Mouse (Mus musculus): ENCODE measurements at regions not wholly inside any gene's neighbourhood (a gene's known extent, or its start where the extent isn't known, plus 50 kb on each side); places are given as distances from the start of the nearest gene placed in this dataset.
A peak's percentile ranks its signal among the peaks of the same experiment; 100 is the strongest.

GRCm38 (mm10) chr12:85527011-85527410 lies 53.3 kb downstream of the Fos start:
- Histone ChIP-seq H3K36me3 (ENCODE audit: control insufficient read depth, insufficient read depth, low read length) (no peaks in the 10 kb centered on the region), H3K4me1 (ENCODE audit: control insufficient read depth, insufficient read depth, low read length) (0 out of 2 replicates have a peak, but pooled peaks cover 1% of the 10 kb centered on the region), H3K9ac (replicated peaks; ENCODE audit: low read depth, low read length) (no peak overlapping the region), H3K9me3 (ENCODE audit: control insufficient read depth, low read depth, low read length) (no peaks in the 10 kb centered on the region), H3K4me2 (replicated peaks; ENCODE audit: low read depth, low read length) (no peak overlapping the region), H3K27me3 (ENCODE audit: control insufficient read depth, insufficient read depth, low read length) (no peaks in the 10 kb centered on the region), H3K27ac (ENCODE audit: low read length) (no peak overlapping the region), H3K4me3 (ENCODE audit: low read depth, low read length) (no peak overlapping the region)
- ATAC-seq (ENCODE audit: insufficient number of reproducible peaks, insufficient read depth, low FRiP score, low read depth): no peak
- WGBS: 83% methylated on average over 9 of the region's 9 CpGs

GRCm38 (mm10) chr12:85531638-85532037 lies 57.9 kb downstream of the Fos start:
- 80% methylated on average over 1 of the region's 1 CpGs for WGBS
- H3K36me3 ChIP-seq (ENCODE audit: control insufficient read depth, insufficient read depth, low read length): no peaks in the 10 kb centered on the region
- no peak overlapping the region for H3K27ac ChIP-seq (ENCODE audit: low read length)
- H3K27me3 ChIP-seq (ENCODE audit: control insufficient read depth, insufficient read depth, low read length): no peaks in the 10 kb centered on the region
- no peak for ATAC-seq (ENCODE audit: insufficient number of reproducible peaks, insufficient read depth, low FRiP score, low read depth)
- no peak overlapping the region for H3K4me2 ChIP-seq (replicated peaks; ENCODE audit: low read depth, low read length)
- no peaks in the 10 kb centered on the region for H3K9me3 ChIP-seq (ENCODE audit: control insufficient read depth, low read depth, low read length)
- peaks cover 8% of the 10 kb centered on the region; the same call in 1 of the 2 replicates for H3K4me1 ChIP-seq (ENCODE audit: control insufficient read depth, insufficient read depth, low read length)
- H3K9ac ChIP-seq (replicated peaks; ENCODE audit: low read depth, low read length): no peak overlapping the region
- no peak overlapping the region for H3K4me3 ChIP-seq (ENCODE audit: low read depth, low read length)

GRCm38 (mm10) chr12:85532221-85532612 lies 58.5 kb downstream of the Fos start:
- Histone ChIP-seq H3K4me1 (ENCODE audit: control insufficient read depth, insufficient read depth, low read length) (peaks cover 8% of the 10 kb centered on the region; the same call in 1 of the 2 replicates), H3K27me3 (ENCODE audit: control insufficient read depth, insufficient read depth, low read length) (no peaks in the 10 kb centered on the region), H3K9me3 (ENCODE audit: control insufficient read depth, low read depth, low read length) (no peaks in the 10 kb centered on the region), H3K4me3 (ENCODE audit: low read depth, low read length) (no peak overlapping the region), H3K36me3 (ENCODE audit: control insufficient read depth, insufficient read depth, low read length) (no peaks in the 10 kb centered on the region), H3K4me2 (replicated peaks; ENCODE audit: low read depth, low read length) (no peak overlapping the region), H3K9ac (replicated peaks; ENCODE audit: low read depth, low read length) (no peak overlapping the region), H3K27ac (ENCODE audit: low read length) (no peak overlapping the region)
- WGBS: 70% methylated on average over 3 of the region's 3 CpGs
- ATAC-seq (ENCODE audit: insufficient number of reproducible peaks, insufficient read depth, low FRiP score, low read depth): no peak

GRCm38 (mm10) chr12:85532613-85533460 lies 59.1 kb downstream of the Fos start:
- H3K9ac ChIP-seq (replicated peaks; ENCODE audit: low read depth, low read length): no peak overlapping the region
- H3K27ac ChIP-seq (ENCODE audit: low read length): no peak overlapping the region
- H3K27me3 ChIP-seq (ENCODE audit: control insufficient read depth, insufficient read depth, low read length): no peaks in the 10 kb centered on the region
- no peak overlapping the region for H3K4me3 ChIP-seq (ENCODE audit: low read depth, low read length)
- ATAC-seq (ENCODE audit: insufficient number of reproducible peaks, insufficient read depth, low FRiP score, low read depth): no peak
- no peaks in the 10 kb centered on the region for H3K9me3 ChIP-seq (ENCODE audit: control insufficient read depth, low read depth, low read length)
- no peak overlapping the region for H3K4me2 ChIP-seq (replicated peaks; ENCODE audit: low read depth, low read length)
- peaks cover 8% of the 10 kb centered on the region; the same call in 1 of the 2 replicates for H3K4me1 ChIP-seq (ENCODE audit: control insufficient read depth, insufficient read depth, low read length)
- H3K36me3 ChIP-seq (ENCODE audit: control insufficient read depth, insufficient read depth, low read length): no peaks in the 10 kb centered on the region
- 55% methylated on average over 14 of the region's 14 CpGs for WGBS

- no peaks in the 10 kb centered on the region for H3K36me3 ChIP-seq (ENCODE audit: control insufficient read depth, insufficient read depth, low read length)
- 84% methylated on average over 3 of the region's 3 CpGs for WGBS
- no peaks in the 10 kb centered on the region for H3K27me3 ChIP-seq (ENCODE audit: control insufficient read depth, insufficient read depth, low read length)
- no peak overlapping the region for H3K4me2 ChIP-seq (replicated peaks; ENCODE audit: low read depth, low read length)
- H3K4me3 ChIP-seq (ENCODE audit: low read depth, low read length): no peak overlapping the region
- no peaks in the 10 kb centered on the region for H3K9me3 ChIP-seq (ENCODE audit: control insufficient read depth, low read depth, low read length)
- H3K27ac ChIP-seq (ENCODE audit: low read length): no peak overlapping the region
- peaks cover 8% of the 10 kb centered on the region; the same call in 1 of the 2 replicates for H3K4me1 ChIP-seq (ENCODE audit: control insufficient read depth, insufficient read depth, low read length)
- no peak for ATAC-seq (ENCODE audit: insufficient number of reproducible peaks, insufficient read depth, low FRiP score, low read depth)
- no peak overlapping the region for H3K9ac ChIP-seq (replicated peaks; ENCODE audit: low read depth, low read length)
Observed at GRCm38 (mm10) chr12:85533603-85534002, 59.9 kb downstream of the Fos start.

GRCm38 (mm10) chr12:85539423-85539822 lies 59.4 kb upstream of the Jdp2 start:
- Histone ChIP-seq H3K4me1 (ENCODE audit: control insufficient read depth, insufficient read depth, low read length) (peaks cover 7% of the 10 kb centered on the region), H3K4me3 (ENCODE audit: low read depth, low read length) (no peak overlapping the region), H3K4me2 (replicated peaks; ENCODE audit: low read depth, low read length) (no peak overlapping the region), H3K36me3 (ENCODE audit: control insufficient read depth, insufficient read depth, low read length) (no peaks in the 10 kb centered on the region), H3K27me3 (ENCODE audit: control insufficient read depth, insufficient read depth, low read length) (no peaks in the 10 kb centered on the region), H3K9ac (replicated peaks; ENCODE audit: low read depth, low read length) (no peak overlapping the region), H3K27ac (ENCODE audit: low read length) (no peak overlapping the region), H3K9me3 (ENCODE audit: control insufficient read depth, low read depth, low read length) (no peaks in the 10 kb centered on the region)
- ATAC-seq (ENCODE audit: insufficient number of reproducible peaks, insufficient read depth, low FRiP score, low read depth): no peak
- WGBS: 26% methylated on average over 7 of the region's 7 CpGs

GRCm38 (mm10) chr12:85541153-85541552 lies 57.7 kb upstream of the Jdp2 start:
- no peak overlapping the region for H3K27ac ChIP-seq (ENCODE audit: low read length)
- WGBS: 16% methylated on average over 3 of the region's 3 CpGs
- no peak overlapping the region for H3K9ac ChIP-seq (replicated peaks; ENCODE audit: low read depth, low read length)
- H3K4me2 ChIP-seq (replicated peaks; ENCODE audit: low read depth, low read length): no peak overlapping the region
- H3K27me3 ChIP-seq (ENCODE audit: control insufficient read depth, insufficient read depth, low read length): no peaks in the 10 kb centered on the region
- ATAC-seq (ENCODE audit: insufficient number of reproducible peaks, insufficient read depth, low FRiP score, low read depth): peak; percentile 79
- no peaks in the 10 kb centered on the region for H3K36me3 ChIP-seq (ENCODE audit: control insufficient read depth, insufficient read depth, low read length)
- no peak overlapping the region for H3K4me3 ChIP-seq (ENCODE audit: low read depth, low read length)
- peaks cover 7% of the 10 kb centered on the region for H3K4me1 ChIP-seq (ENCODE audit: control insufficient read depth, insufficient read depth, low read length)
- H3K9me3 ChIP-seq (ENCODE audit: control insufficient read depth, low read depth, low read length): no peaks in the 10 kb centered on the region

GRCm38 (mm10) chr12:85542881-85543280 lies 55.9 kb upstream of the Jdp2 start:
- Histone ChIP-seq H3K4me3 (ENCODE audit: low read depth, low read length) (no peak overlapping the region), H3K27ac (ENCODE audit: low read length) (no peak overlapping the region), H3K36me3 (ENCODE audit: control insufficient read depth, insufficient read depth, low read length) (no peaks in the 10 kb centered on the region), H3K4me2 (replicated peaks; ENCODE audit: low read depth, low read length) (no peak overlapping the region), H3K27me3 (ENCODE audit: control insufficient read depth, insufficient read depth, low read length) (no peaks in the 10 kb centered on the region), H3K9me3 (ENCODE audit: control insufficient read depth, low read depth, low read length) (no peaks in the 10 kb centered on the region), H3K9ac (replicated peaks; ENCODE audit: low read depth, low read length) (no peak overlapping the region), H3K4me1 (ENCODE audit: control insufficient read depth, insufficient read depth, low read length) (peaks cover 7% of the 10 kb centered on the region)
- ATAC-seq (ENCODE audit: insufficient number of reproducible peaks, insufficient read depth, low FRiP score, low read depth): no peak
- WGBS: 73% methylated on average over 6 of the region's 6 CpGs

- H3K4me2 ChIP-seq (replicated peaks; ENCODE audit: low read depth, low read length): no peak overlapping the region
- no peaks in the 10 kb centered on the region for H3K27me3 ChIP-seq (ENCODE audit: control insufficient read depth, insufficient read depth, low read length)
- H3K4me3 ChIP-seq (ENCODE audit: low read depth, low read length): no peak overlapping the region
- no peak for ATAC-seq (ENCODE audit: insufficient number of reproducible peaks, insufficient read depth, low FRiP score, low read depth)
- WGBS: 84% methylated on average over 9 of the region's 9 CpGs
- H3K9me3 ChIP-seq (ENCODE audit: control insufficient read depth, low read depth, low read length): no peaks in the 10 kb centered on the region
- H3K36me3 ChIP-seq (ENCODE audit: control insufficient read depth, insufficient read depth, low read length): no peaks in the 10 kb centered on the region
- no peak overlapping the region for H3K27ac ChIP-seq (ENCODE audit: low read length)
- peaks cover 7% of the 10 kb centered on the region for H3K4me1 ChIP-seq (ENCODE audit: control insufficient read depth, insufficient read depth, low read length)
- H3K9ac ChIP-seq (replicated peaks; ENCODE audit: low read depth, low read length): no peak overlapping the region
Observed at GRCm38 (mm10) chr12:85543520-85543919, 55.3 kb upstream of the Jdp2 start.
